Mouse (Mus musculus) midbrain, embryonic 15.5 days (tissue): ENCODE measurements around the gene Nol4l. TPM values are rescaled to one million over a fixed set of nuclear protein-coding genes. Genes with fewer than 3 reads are reported as not detected.

Experiments used
- ATAC-seq: fragments of 200-750 bp; cut with Nextera tagmentation; replicated peaks from 2 replicates; pipeline ENCODE4 v1.8.0; 2017; ENCODE audit warnings: moderate TSS enrichment
- H3K27ac ChIP-seq: fragments of 300-500 bp; sonication (generic); 2 replicates; pipeline ENCODE4 v1.5.1; 2015; ENCODE audit warnings: mild to moderate bottlenecking, inconsistent platforms
- H3K27me3 ChIP-seq: fragments of 300-500 bp; sonication (generic); replicated peaks from 2 replicates; pipeline ENCODE4 v1.6.1; 2015; ENCODE audit warnings: inconsistent platforms
- H3K36me3 ChIP-seq: fragments of 300-500 bp; sonication (generic); replicated peaks from 2 replicates; pipeline ENCODE4 v1.6.1; 2015; ENCODE audit warnings: inconsistent platforms
- H3K4me1 ChIP-seq: fragments of 300-500 bp; sonication (generic); 2 replicates; pipeline ENCODE4 v1.6.1; 2015; ENCODE audit warnings: inconsistent platforms
- H3K4me2 ChIP-seq: fragments of 300-500 bp; sonication (generic); 2 replicates; pipeline ENCODE4 v1.6.1; 2015; ENCODE audit warnings: inconsistent platforms, mild to moderate bottlenecking, moderate library complexity
- H3K4me3 ChIP-seq: fragments of 300-500 bp; sonication (generic); 2 replicates; pipeline ENCODE4 v1.5.1; 2015; ENCODE audit warnings: mild to moderate bottlenecking, inconsistent platforms
- H3K9ac ChIP-seq: fragments of 300-500 bp; sonication (generic); 2 replicates; pipeline ENCODE4 v1.6.1; 2015; ENCODE audit warnings: mild to moderate bottlenecking, inconsistent platforms
- H3K9me3 ChIP-seq: fragments of 300-500 bp; sonication (generic); 2 replicates; pipeline ENCODE4 v1.6.1; 2016; ENCODE audit warnings: inconsistent platforms
- WGBS: fragments of 180-500 bp; shearing (Covaris S2); methylation state at CpG from one replicate; pipeline ENCODE4 v1.1.7; 2015; ENCODE audit warnings: mixed read lengths; 5-methylcytosine and 5-hydroxymethylcytosine counted together
- polyA plus RNA-seq: library from polyadenylated mRNA; unstranded; fragments of >200 nt; fragmentation: Nextera tagmentation; extraction: Ambion mirVana; gene quantifications from 2 replicates; pipeline ENCODE4 v1.2.1, GENCODE M21; 2015

Gene Nol4l
- polyA plus RNA-seq, 1 experiment from 2014 or later, result 54.6 TPM

- 83% methylated on average over 1 of the region's 1 CpGs for WGBS
- no peaks in the 10 kb centered on the region for H3K27me3 ChIP-seq
- H3K27ac ChIP-seq, result no peak overlapping the region
- no peaks in the 10 kb centered on the region for H3K36me3 ChIP-seq
- no peak overlapping the region for H3K4me2 ChIP-seq
- no peak overlapping the region for H3K9ac ChIP-seq
- H3K9me3 ChIP-seq, result no peaks in the 10 kb centered on the region
- H3K4me1 ChIP-seq, result peaks cover 43% of the 10 kb centered on the region
- no peak for ATAC-seq
- H3K4me3 ChIP-seq, result no peak overlapping the region
Observed at GRCm38 (mm10) chr2:153490116-153490515, 39.7 kb downstream of the Nol4l start.

DNA sequence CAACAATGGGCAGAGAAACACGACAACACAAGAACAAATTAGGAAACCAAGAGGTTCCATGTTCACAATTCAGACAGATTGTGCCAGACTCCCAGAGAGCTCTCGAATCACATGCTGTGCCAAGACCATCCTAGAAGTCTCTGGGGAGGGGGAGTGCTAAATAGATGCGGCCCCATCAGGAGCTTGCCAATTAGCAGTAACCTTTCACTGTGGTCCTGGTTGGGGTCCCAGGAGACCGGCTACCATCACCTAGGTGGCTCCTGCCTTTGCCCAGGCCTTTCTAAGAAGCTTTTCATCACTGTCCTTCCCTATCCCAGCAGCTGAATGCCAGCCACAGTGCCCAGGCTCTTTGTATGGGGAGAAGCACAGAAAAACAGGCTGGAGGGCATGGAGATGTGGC, 45.7 kb downstream of the Nol4l start:
- Histone ChIP-seq H3K9ac (peak overlapping the region; percentile 34; the same call in 1 of the 2 replicates), H3K9me3 (no peaks in the 10 kb centered on the region), H3K36me3 (no peaks in the 10 kb centered on the region), H3K27me3 (no peaks in the 10 kb centered on the region), H3K27ac (peak overlapping the region; percentile 85), H3K4me2 (peak overlapping the region; percentile 34; the same call in 1 of the 2 replicates), H3K4me3 (no peak overlapping the region), H3K4me1 (peaks cover 36% of the 10 kb centered on the region)
- ATAC-seq, result peak; percentile 12; the same call in 1 of the 2 replicates
- 29% methylated on average over 4 of the region's 4 CpGs for WGBS

GRCm38 (mm10) chr2:153483118-153483983, 46.4 kb downstream of the Nol4l start:
- Histone ChIP-seq H3K4me1 (peaks cover 36% of the 10 kb centered on the region), H3K27me3 (no peaks in the 10 kb centered on the region), H3K9ac (peak overlapping the region; percentile 34), H3K9me3 (no peaks in the 10 kb centered on the region), H3K4me3 (no peak overlapping the region), H3K36me3 (no peaks in the 10 kb centered on the region), H3K27ac (peak overlapping the region; percentile 85), H3K4me2 (peak overlapping the region; percentile 34)
- peak; percentile 66 for ATAC-seq
- WGBS, result 6% methylated on average over 20 of the region's 20 CpGs

GRCm38 (mm10) chr2:153481861-153482120, 48.0 kb downstream of the Nol4l start:
- WGBS, result 83% methylated on average over 2 of the region's 2 CpGs
- Histone ChIP-seq H3K36me3 (no peaks in the 10 kb centered on the region), H3K4me2 (no peak overlapping the region), H3K4me3 (no peak overlapping the region), H3K27ac (no peak overlapping the region), H3K4me1 (peaks cover 36% of the 10 kb centered on the region), H3K27me3 (no peaks in the 10 kb centered on the region), H3K9ac (no peak overlapping the region), H3K9me3 (no peaks in the 10 kb centered on the region)
- no peak for ATAC-seq

DNA sequence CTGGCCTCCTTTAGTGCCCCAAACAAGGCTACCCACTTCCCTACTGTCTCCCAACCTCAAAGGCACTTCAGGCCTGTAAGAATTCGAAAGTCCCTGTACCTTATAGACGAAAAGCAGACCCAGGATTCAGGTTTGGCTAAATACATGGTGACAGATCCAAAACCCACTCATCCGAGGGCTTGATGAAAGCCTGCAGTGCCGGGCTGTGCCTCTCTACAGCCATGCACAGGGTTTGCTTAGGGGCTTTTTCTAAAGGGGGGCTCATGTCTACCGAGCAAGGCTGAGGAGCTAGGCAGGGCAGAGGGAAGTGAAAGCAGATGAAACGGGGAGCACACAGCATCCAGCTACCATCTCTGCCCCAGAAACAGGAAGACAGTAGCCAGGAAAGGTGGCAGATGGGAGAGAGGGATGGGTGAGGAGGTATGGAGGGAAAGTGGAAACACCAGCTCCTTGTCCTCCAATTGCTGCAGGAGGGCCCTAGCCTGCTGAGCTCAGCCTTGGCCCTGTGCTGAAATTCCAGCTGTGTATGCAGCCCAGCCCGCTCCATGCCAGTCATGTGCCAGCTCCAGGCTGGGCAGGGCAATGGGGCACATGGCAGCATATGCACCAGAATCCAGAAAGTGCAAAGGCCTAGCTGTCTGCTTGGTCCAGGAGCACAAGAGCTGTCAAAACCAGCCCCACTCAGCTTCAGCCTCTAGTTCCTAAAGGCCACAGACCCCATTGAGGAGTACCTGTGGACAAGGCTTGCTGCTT, 48.5 kb downstream of the Nol4l start:
- Histone ChIP-seq H3K27ac (no peak overlapping the region), H3K9me3 (no peaks in the 10 kb centered on the region), H3K27me3 (no peaks in the 10 kb centered on the region), H3K36me3 (no peaks in the 10 kb centered on the region), H3K4me3 (no peak overlapping the region), H3K4me1 (peaks cover 36% of the 10 kb centered on the region), H3K9ac (no peak overlapping the region), H3K4me2 (no peak overlapping the region)
- 73% methylated on average over 7 of the region's 7 CpGs for WGBS
- no peak for ATAC-seq

DNA sequence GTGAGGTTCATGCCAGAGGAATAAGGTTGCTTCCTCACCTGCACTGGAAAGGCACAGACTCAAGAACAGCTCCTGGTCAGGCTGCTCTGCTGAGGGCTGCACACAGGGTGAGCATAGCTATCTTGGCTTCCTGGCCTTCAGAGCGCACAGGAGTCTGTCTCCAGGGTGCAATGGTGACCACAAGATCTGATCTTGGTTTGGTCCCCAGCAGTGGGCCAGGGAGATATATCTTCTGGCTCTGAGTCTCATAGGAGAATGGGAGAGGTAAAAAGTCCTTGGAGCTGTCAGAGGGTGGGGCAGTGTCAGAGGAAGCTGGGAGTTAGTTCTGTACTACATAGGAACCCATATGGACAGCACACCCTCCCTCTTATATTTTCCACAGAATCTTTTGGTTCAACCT, 50.3 kb downstream of the Nol4l start:
- H3K9ac ChIP-seq, result no peak overlapping the region
- peaks cover 40% of the 10 kb centered on the region for H3K4me1 ChIP-seq
- H3K4me2 ChIP-seq, result no peak overlapping the region
- WGBS, result 96% methylated on average over 1 of the region's 1 CpGs
- no peaks in the 10 kb centered on the region for H3K27me3 ChIP-seq
- H3K4me3 ChIP-seq, result no peak overlapping the region
- H3K27ac ChIP-seq, result no peak overlapping the region
- no peaks in the 10 kb centered on the region for H3K36me3 ChIP-seq
- no peak for ATAC-seq
- H3K9me3 ChIP-seq, result no peaks in the 10 kb centered on the region

GRCm38 (mm10) chr2:153478583-153478982, 51.2 kb downstream of the Nol4l start:
- 9% methylated on average over 4 of the region's 4 CpGs for WGBS
- Histone ChIP-seq H3K27ac (no peak overlapping the region), H3K27me3 (no peaks in the 10 kb centered on the region), H3K4me3 (no peak overlapping the region), H3K4me2 (no peak overlapping the region), H3K9me3 (no peaks in the 10 kb centered on the region), H3K4me1 (peaks cover 31% of the 10 kb centered on the region), H3K36me3 (no peaks in the 10 kb centered on the region), H3K9ac (no peak overlapping the region)
- peak; percentile 72; the same call in 1 of the 2 replicates for ATAC-seq

DNA sequence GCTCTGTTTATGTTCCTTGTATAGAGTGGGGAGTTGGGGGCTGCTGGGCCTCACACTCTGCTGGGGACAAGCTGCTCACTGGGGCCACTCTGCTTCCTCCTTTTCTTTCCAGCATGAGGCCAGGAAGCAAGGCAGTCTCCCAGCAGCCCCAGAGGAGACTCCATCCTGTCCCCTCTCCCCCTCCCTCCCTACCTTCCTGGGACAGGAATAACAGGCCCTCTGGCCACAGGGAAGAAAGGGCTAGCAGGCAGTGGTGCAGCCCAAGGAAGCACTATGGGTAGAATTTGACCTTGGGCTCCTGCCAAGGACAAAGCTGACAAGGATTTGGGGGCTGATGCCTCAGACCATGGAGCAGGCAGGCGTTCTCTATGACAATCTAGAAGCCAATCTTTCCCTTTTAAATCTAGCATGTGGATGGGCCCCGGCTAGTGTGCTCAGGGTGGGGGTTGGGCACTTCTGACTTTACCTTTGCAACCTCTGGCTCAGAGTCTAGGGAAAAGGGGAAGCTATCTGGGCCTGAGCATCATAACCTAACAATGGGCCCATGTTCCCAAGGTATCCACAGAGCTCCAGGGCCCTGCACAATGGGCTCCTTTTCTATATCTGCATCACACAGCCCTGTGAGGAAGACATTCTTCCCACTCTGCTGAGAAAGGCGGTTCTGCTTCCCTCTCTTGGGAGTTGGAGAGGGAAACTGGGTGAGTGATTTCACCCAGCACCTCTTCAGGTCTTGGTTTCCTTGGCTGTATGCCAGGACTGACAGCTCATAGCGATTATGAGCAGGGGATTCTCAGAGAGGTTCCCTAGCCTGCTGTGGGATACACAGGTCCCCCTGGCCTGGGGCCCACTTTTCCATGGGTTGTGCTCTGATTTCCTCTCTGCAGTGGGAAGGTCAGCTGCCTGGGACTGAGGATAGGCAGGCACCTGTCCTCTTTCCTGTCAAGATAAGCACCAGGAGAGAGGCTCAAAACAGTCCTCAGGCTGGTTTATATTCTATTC, 54.4 kb downstream of the Nol4l start:
- Histone ChIP-seq H3K4me2 (no peak overlapping the region), H3K9me3 (no peaks in the 10 kb centered on the region), H3K27ac (peak overlapping the region; percentile 31; the same call in 1 of the 2 replicates), H3K36me3 (no peaks in the 10 kb centered on the region), H3K4me1 (peaks cover 14% of the 10 kb centered on the region), H3K4me3 (no peak overlapping the region), H3K9ac (no peak overlapping the region), H3K27me3 (no peaks in the 10 kb centered on the region)
- WGBS, result 31% methylated on average over 4 of the region's 4 CpGs
- ATAC-seq, result no peak

GRCm38 (mm10) chr2:153470983-153471382, 58.8 kb downstream of the Nol4l start:
- H3K36me3 ChIP-seq, result 0 out of 2 replicates have a peak, but pooled peaks cover 3% of the 10 kb centered on the region
- H3K9ac ChIP-seq, result no peak overlapping the region
- H3K27me3 ChIP-seq, result no peaks in the 10 kb centered on the region
- no peak for ATAC-seq
- H3K4me1 ChIP-seq, result peaks cover 24% of the 10 kb centered on the region
- no peak overlapping the region for H3K27ac ChIP-seq
- WGBS, result 34% methylated on average over 3 of the region's 3 CpGs
- no peak overlapping the region for H3K4me3 ChIP-seq
- H3K4me2 ChIP-seq, result no peak overlapping the region
- no peaks in the 10 kb centered on the region for H3K9me3 ChIP-seq

DNA sequence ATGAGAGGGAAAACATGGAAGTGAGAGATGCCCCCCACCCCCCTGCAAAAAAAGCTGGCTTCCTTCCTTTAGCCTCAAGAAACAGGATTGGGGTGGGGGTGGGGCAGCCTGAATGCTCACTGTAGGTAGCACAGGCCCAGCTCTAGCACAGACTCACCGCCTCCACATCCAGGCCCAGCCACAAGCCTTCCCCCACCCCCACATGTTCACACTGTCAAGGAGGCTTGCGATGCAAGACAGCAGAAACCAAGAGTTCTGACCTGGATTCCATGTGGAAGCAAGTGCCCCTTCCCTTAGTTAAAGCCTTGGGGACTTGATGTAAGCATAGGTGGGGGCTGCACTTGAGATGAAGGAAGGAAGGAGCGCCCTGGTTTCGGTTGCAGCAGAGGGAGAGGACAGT, 60.0 kb downstream of the Nol4l start:
- Histone ChIP-seq H3K36me3 (0 out of 2 replicates have a peak, but pooled peaks cover 3% of the 10 kb centered on the region), H3K27ac (0 out of 2 replicates have a peak overlapping the region, but pooled peaks have one; percentile 2), H3K9ac (no peak overlapping the region), H3K4me2 (no peak overlapping the region), H3K27me3 (no peaks in the 10 kb centered on the region), H3K4me3 (no peak overlapping the region), H3K9me3 (no peaks in the 10 kb centered on the region), H3K4me1 (peaks cover 12% of the 10 kb centered on the region)
- WGBS, result 51% methylated on average over 4 of the region's 4 CpGs
- 0 out of 2 replicates have a peak, but pooled peaks have one; percentile 48 for ATAC-seq

DNA sequence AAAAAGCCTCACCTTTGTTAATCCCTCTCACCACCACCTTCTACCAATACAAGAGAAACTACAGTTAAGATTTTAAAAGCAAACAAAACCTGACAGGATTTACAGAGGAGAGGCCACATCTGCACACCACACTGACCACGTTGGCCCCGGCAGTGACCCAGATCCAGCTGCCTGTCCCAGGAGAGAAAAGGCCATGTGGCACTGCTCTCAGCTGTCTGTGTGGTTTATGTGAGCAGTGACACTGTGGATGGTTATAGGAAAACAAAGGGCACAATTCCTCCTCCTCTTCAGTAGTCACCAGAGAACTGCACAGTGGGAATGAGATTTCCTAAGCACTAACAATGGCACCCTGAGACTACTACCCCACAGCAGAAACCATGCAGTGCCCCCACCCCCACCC, 60.5 kb downstream of the Nol4l start:
- H3K36me3 ChIP-seq, result 0 out of 2 replicates have a peak, but pooled peaks cover 3% of the 10 kb centered on the region
- 0 out of 2 replicates have a peak overlapping the region, but pooled peaks have one; percentile 2 for H3K27ac ChIP-seq
- WGBS, result 42% methylated on average over 2 of the region's 2 CpGs
- H3K9ac ChIP-seq, result no peak overlapping the region
- no peak for ATAC-seq
- no peak overlapping the region for H3K4me3 ChIP-seq
- H3K9me3 ChIP-seq, result no peaks in the 10 kb centered on the region
- peaks cover 12% of the 10 kb centered on the region for H3K4me1 ChIP-seq
- H3K4me2 ChIP-seq, result no peak overlapping the region
- no peaks in the 10 kb centered on the region for H3K27me3 ChIP-seq
